Mouse (Mus musculus): Measurements from ENCODE around the gene Klhl29. TPM values are rescaled to one million over a fixed set of nuclear protein-coding genes. Genes with fewer than 3 reads are reported as not detected.

Gene Klhl29
- total and polyA plus RNA-seq, 3 experiments: not detected

- no peaks in the 10 kb centered on the region for H3K79me2 ChIP-seq (ENCODE audit: control insufficient read depth, insufficient read depth, low read length, poor library complexity)
- no peaks in the 10 kb centered on the region for H3K9me3 ChIP-seq (replicated peaks; ENCODE audit: insufficient read depth, low read length)
- H3K9ac ChIP-seq (ENCODE audit: control insufficient read depth, low read depth, low read length, poor library complexity, severe bottlenecking): no peak overlapping the region
- no peaks in the 10 kb centered on the region for H3K36me3 ChIP-seq (ENCODE audit: control insufficient read depth in 1 of 2, insufficient read depth in 2 of 2, low read length in 2 of 2)
- DNase-seq (ENCODE audit: low read depth, low spot score): no peak
- no peak for TF ChIP-seq POLR2AphosphoS2 (IDR thresholded peaks at IDR 0.05; ENCODE audit: low read length)
- TF ChIP-seq ZKSCAN1 (IDR thresholded peaks at IDR 0.05; ENCODE audit: low read depth, low read length): no peak
- TF ChIP-seq SMC3 (IDR thresholded peaks at IDR 0.05; ENCODE audit: low read depth, low read length): no peak
- TF ChIP-seq TBP (IDR thresholded peaks at IDR 0.05; ENCODE audit: low read depth, low read length): no peak
- TF ChIP-seq ZC3H11A (IDR thresholded peaks at IDR 0.05; ENCODE audit: low read depth, low read length): no peak
- TF ChIP-seq HCFC1 (IDR thresholded peaks at IDR 0.05; ENCODE audit: low read depth, low read length): no peak
- no peak for TF ChIP-seq JUND (IDR thresholded peaks at IDR 0.05; ENCODE audit: low read depth, low read length)
- no peak for TF ChIP-seq ELF1 (IDR thresholded peaks at IDR 0.05; ENCODE audit: low read depth, low read length)
- no peak for TF ChIP-seq TCF12 (IDR thresholded peaks at IDR 0.05; ENCODE audit: low read depth, low read length)
- TF ChIP-seq POLR2A (IDR thresholded peaks at IDR 0.05; ENCODE audit: control insufficient read depth in 1 of 2, insufficient read depth in 1 of 2, low read depth in 1 of 2, low read length in 2 of 2, poor library complexity in 1 of 2): no peak
- no peak for TF ChIP-seq POLR2AphosphoS5 (IDR thresholded peaks at IDR 0.05; ENCODE audit: borderline replicate concordance, low read depth, low read length)
- TF ChIP-seq MYC (IDR thresholded peaks at IDR 0.05; ENCODE audit: low read depth, low read length): no peak
- TF ChIP-seq USF2 (IDR thresholded peaks at IDR 0.05; ENCODE audit: borderline replicate concordance in 1 of 2, insufficient read depth in 1 of 2, low read depth in 1 of 2, low read length in 2 of 2): no peak
- no peak for TF ChIP-seq NRF1 (IDR thresholded peaks at IDR 0.05; ENCODE audit: insufficient read depth, low read depth, low read length, poor library complexity, severe bottlenecking)
- TF ChIP-seq GABPA (IDR thresholded peaks at IDR 0.05; ENCODE audit: low read depth, low read length): no peak
- TF ChIP-seq RAD21 (IDR thresholded peaks at IDR 0.05; ENCODE audit: low read depth, low read length): no peak
- no peak for TF ChIP-seq EP300 (IDR thresholded peaks at IDR 0.05; ENCODE audit: low read depth in 1 of 2, low read length in 2 of 2)
- no peaks in the 10 kb centered on the region for H3K27me3 ChIP-seq (ENCODE audit: control insufficient read depth in 1 of 2, insufficient read depth in 2 of 2, low read length in 2 of 2)
- no peak overlapping the region for H3K27ac ChIP-seq (ENCODE audit: control insufficient read depth, low read depth, low read length)
- no peak overlapping the region for H3K4me3 ChIP-seq (ENCODE audit: control insufficient read depth in 1 of 2, insufficient read depth in 1 of 2, low read depth in 2 of 2, low read length in 2 of 2)
- H3K4me1 ChIP-seq (ENCODE audit: control insufficient read depth in 1 of 2, insufficient read depth in 2 of 2, low read length in 2 of 2): no peaks in the 10 kb centered on the region
Observed at GRCm38 (mm10) chr12:5381694-5382093, 6.2 kb upstream of the Klhl29 start.

GRCm38 (mm10) chr12:5374684-5375615 lies 532 bp downstream of the Klhl29 start:
- no peak for TF ChIP-seq POLR2AphosphoS5 (IDR thresholded peaks at IDR 0.05; ENCODE audit: borderline replicate concordance, low read depth, low read length)
- TF ChIP-seq CTCF (IDR thresholded peaks at IDR 0.05 in 2 of 3, conservative IDR thresholded peaks at IDR 0.05 in 1 of 3; ENCODE audit: control insufficient read depth in 1 of 3, insufficient read depth in 1 of 3, low read depth in 2 of 3, low read length in 3 of 3, poor library complexity in 1 of 3, severe bottlenecking in 1 of 3): no peak
- no peak for TF ChIP-seq ZNF384 (IDR thresholded peaks at IDR 0.05; ENCODE audit: low read depth, low read length)
- no peak for TF ChIP-seq TCF12 (IDR thresholded peaks at IDR 0.05; ENCODE audit: low read depth, low read length)
- TF ChIP-seq MYC (IDR thresholded peaks at IDR 0.05; ENCODE audit: low read depth, low read length): no peak
- TF ChIP-seq BHLHE40 (IDR thresholded peaks at IDR 0.05; ENCODE audit: borderline replicate concordance, low read depth, low read length): no peak
- TF ChIP-seq ZMIZ1 (IDR thresholded peaks at IDR 0.05; ENCODE audit: low read depth, low read length): no peak
- no peak for TF ChIP-seq POLR2AphosphoS2 (IDR thresholded peaks at IDR 0.05; ENCODE audit: low read length)
- no peak for TF ChIP-seq ELF1 (IDR thresholded peaks at IDR 0.05; ENCODE audit: low read depth, low read length)
- TF ChIP-seq RAD21 (IDR thresholded peaks at IDR 0.05; ENCODE audit: low read depth, low read length): no peak
- no peak for TF ChIP-seq MXI1 (IDR thresholded peaks at IDR 0.05; ENCODE audit: low read depth, low read length)
- no peak for TF ChIP-seq RCOR1 (IDR thresholded peaks at IDR 0.05; ENCODE audit: low read depth, low read length)
- no peak overlapping the region for H3K4me3 ChIP-seq (ENCODE audit: control insufficient read depth in 1 of 2, insufficient read depth in 1 of 2, low read depth in 2 of 2, low read length in 2 of 2)
- no peaks in the 10 kb centered on the region for H3K4me1 ChIP-seq (ENCODE audit: control insufficient read depth in 1 of 2, insufficient read depth in 2 of 2, low read length in 2 of 2)
- no peaks in the 10 kb centered on the region for H3K79me2 ChIP-seq (ENCODE audit: control insufficient read depth, insufficient read depth, low read length, poor library complexity)
- no peaks in the 10 kb centered on the region for H3K27me3 ChIP-seq (ENCODE audit: control insufficient read depth in 1 of 2, insufficient read depth in 2 of 2, low read length in 2 of 2)
- no peak overlapping the region for H3K27ac ChIP-seq (ENCODE audit: control insufficient read depth, low read depth, low read length)
- no peak overlapping the region for H3K9ac ChIP-seq (ENCODE audit: control insufficient read depth, low read depth, low read length, poor library complexity, severe bottlenecking)
- no peaks in the 10 kb centered on the region for H3K9me3 ChIP-seq (replicated peaks; ENCODE audit: insufficient read depth, low read length)
- no peak for DNase-seq (ENCODE audit: low read depth, low spot score)
- no peaks in the 10 kb centered on the region for H3K36me3 ChIP-seq (ENCODE audit: control insufficient read depth in 1 of 2, insufficient read depth in 2 of 2, low read length in 2 of 2)
